Mouse (Mus musculus) ES-CJ7 (cell line): Measurements from ENCODE around the gene Lsamp.
A peak's percentile ranks its signal among the peaks of the same experiment; 100 is the strongest.

ENCODE experiments used
- DNase-seq: peaks from one replicate; pipeline ENCODE4 v3.0.0; 2011; ENCODE audit warnings: low read depth, low spot score

Gene Lsamp

DNA sequence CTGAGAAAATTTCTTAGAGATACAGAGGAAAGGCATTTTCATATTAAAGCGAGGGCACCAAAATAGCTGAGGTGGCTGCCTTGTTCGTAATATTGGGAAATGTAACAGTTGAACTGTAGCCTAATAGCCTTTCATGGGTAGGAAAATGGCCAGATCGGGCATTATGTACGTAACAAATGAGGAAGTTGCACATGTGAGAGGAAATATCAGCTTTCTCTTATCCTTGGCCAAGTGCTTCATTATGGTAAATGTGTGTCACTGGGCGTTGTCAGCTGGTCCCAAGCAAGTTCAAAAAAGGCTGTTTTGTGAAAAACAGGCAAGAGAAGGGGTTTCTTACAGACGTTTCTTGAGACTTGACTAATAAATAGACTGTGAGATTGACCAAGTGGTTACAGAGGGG, 2195.9 kb downstream of the Lsamp start:
- DNase-seq, result no peak

- no peak for DNase-seq
Measured at GRCm38 (mm10) chr16:42180473-42180872, 2196.3 kb downstream of the Lsamp start.

GRCm38 (mm10) chr16:42189431-42190081, 2205.4 kb downstream of the Lsamp start:
- DNase-seq, result no peak

DNA sequence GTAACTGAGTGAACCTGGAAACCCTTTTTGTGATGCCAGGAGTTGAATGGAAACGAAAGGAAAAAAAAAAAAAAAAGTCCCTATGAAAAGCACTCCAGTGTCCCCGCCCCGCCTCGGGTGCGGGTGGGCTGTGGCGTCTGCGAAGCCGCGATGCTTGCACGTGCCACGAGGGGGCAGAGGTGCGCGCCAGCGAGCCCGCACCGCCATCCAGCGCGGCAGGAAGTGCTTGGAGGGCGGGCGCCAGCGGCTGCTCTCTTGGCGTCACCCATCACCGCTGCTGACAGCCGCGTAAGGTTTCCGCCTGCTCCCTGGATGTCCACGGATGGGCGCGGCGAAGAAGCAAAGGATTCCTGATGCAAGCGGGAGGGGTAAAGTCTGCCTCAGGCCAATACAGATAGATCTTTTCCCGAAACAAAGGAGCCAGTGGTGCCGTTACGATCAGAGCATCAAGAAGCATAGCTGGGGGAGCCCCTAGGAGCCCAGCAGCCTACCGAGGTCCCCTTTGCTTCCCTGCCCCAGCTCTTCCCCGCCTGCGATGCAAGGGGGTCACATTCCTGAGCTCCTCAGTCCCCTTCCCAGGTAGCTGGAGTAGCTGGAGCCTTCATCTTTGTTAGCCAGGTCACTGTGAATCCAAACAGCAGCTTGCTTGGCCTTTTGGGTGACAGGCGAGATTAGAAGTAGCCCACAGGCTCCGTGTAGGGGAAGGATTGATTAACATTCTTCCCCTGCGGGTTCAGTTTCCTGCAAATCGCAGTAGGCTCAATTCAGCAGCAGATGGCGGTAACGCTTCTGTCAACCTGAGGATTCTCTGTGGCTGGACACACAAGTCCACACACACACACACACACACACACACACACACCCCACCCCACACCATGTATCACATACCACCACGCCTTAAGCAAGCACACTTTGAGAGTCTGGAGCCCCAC, 2206.2 kb downstream of the Lsamp start:
- DNase-seq, result peak; percentile 90
